Mouse (Mus musculus): ENCODE data around the gene BC051665. TPM values are rescaled to one million over a fixed set of nuclear protein-coding genes. Genes with fewer than 3 reads are reported as not detected.

The BC051665 gene
- total RNA-seq, 2 experiments from 2014 or later: not detected

- DNase-seq (ENCODE audit: low spot score in 2 of 2): peak; percentile 53 to 84
Measured at GRCm38 (mm10) chr13:60744078-60744460, 42.1 kb downstream of the BC051665 start.

GRCm38 (mm10) chr13:60743381-60744077, 42.6 kb downstream of the BC051665 start:
- DNase-seq (ENCODE audit: low spot score in 2 of 2): peak in 1 of 2 experiments; percentile 40

- no peak for DNase-seq (ENCODE audit: low spot score in 2 of 2)
Measured at GRCm38 (mm10) chr13:60742611-60743010, 43.6 kb downstream of the BC051665 start.

DNA sequence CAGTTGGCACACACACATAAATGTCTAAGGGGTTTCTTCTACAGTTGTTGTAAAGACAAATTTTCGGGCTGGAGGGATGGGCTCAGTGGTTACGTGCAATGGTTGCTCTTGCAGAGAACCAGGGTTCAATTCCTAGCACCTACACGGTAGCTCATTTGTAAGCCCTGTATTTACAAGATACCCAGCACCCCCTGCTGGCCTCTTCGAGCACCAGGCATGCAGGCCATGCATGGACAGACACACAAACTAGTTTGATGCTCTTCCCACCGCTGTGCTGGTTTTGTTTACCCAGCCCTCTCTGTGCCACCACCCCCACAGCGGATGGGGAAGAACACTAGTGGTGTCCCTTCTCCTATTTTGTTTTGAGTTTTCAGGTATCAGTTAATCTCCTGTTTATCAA, 45.9 kb downstream of the BC051665 start:
- DNase-seq (ENCODE audit: low spot score in 2 of 2): no peak

DNA sequence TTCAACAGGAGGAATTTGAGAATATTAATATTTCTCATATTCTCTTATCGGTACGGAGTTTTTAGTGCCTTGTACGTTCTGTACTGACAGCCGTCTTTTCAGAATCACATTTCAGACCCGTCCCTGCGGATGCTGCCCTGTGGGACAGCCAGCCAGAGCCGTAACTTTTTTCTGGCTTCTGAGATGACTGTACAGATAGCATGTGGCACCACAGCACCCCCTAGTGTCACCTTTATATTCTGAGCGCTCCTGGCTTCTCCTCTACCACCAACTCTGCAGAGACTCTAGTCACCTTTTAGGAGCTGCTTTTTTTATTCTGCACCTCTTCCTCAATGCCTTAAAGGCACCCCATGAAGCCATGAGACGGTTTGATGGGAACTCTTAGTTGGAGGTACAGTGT, 47.7 kb downstream of the BC051665 start:
- DNase-seq (ENCODE audit: low spot score in 2 of 2): peak in 1 of 2 experiments; percentile 81

GRCm38 (mm10) chr13:60737632-60738324, 48.4 kb downstream of the BC051665 start:
- DNase-seq (ENCODE audit: low spot score in 2 of 2): peak; percentile 46 to 63

DNA sequence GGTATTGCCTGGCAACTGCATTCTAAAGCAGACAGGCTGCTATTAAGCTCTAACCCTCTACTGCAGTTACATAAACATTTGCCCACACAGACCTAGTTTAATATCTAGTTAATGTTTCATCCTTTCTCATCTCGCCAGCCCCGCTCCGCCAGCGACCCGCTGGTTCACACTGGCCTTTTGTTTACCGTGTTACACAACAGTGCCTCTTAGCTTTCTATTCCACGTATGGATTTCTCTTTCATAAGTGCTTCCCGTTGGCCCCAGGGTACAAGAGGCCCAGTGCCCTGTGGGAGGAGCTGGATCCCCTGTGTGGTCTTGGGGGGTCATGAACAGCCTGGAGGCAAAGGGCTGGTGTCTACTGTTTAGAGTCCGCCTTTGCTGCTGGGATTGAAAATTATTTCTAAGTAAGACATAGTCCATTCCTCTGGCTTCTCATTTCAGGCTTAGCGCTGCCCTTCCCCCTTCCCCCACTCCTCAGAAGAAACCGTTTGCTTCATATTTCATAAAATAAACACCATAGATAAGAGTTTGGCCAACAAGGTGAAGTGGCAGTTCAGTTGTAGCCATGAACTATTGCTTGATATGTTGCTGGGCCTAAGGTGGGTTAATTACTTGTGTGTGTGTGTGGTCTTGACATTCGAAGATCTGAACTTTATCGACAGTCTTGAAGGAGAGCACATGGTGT, 49.6 kb downstream of the BC051665 start:
- DNase-seq (ENCODE audit: low spot score in 2 of 2): peak in 1 of 2 experiments; percentile 36

GRCm38 (mm10) chr13:60735306-60735705, 50.9 kb downstream of the BC051665 start:
- no peak for DNase-seq (ENCODE audit: low spot score in 2 of 2)

Other genes with a start within 250 kb of the BC051665 start
- 100 to 1,000 TPM; 138 to 142 TPM for gene Dapk1, start 184.4 kb downstream of the BC051665 start, total RNA-seq (2021)
- gene Ctsll3, start 16.5 kb upstream of the BC051665 start, total RNA-seq (2021): not detected
- gene 4930486L24Rik, start 78.1 kb upstream of the BC051665 start, total RNA-seq (2021): under 1 TPM; 0.30 to 0.36 TPM
- gene Gm49392, start 110.5 kb upstream of the BC051665 start, total RNA-seq (2021): not detected
- 1 to 10 TPM; 2.2 to 2.3 TPM for gene Ctla2b, start 111.1 kb upstream of the BC051665 start, total RNA-seq (2021)
- not detected for gene Tpbpb, start 118.5 kb upstream of the BC051665 start, total RNA-seq (2021)
- not detected for gene Gm49393, start 149.2 kb upstream of the BC051665 start, total RNA-seq (2021)
- gene Gm49391, start 150.2 kb upstream of the BC051665 start, total RNA-seq (2021): not detected
- 10 to 100 TPM; 16.0 to 19.5 TPM for gene Ctla2a, start 150.3 kb upstream of the BC051665 start, total RNA-seq (2021)
- not detected for gene Tpbpa, start 155.6 kb upstream of the BC051665 start, total RNA-seq (2021)
- gene Ctsj, start 219.6 kb upstream of the BC051665 start, total RNA-seq (2021): not detected